Mouse (Mus musculus): ENCODE measurements at regions not wholly inside any gene's neighbourhood (a gene's known extent, or its start where the extent isn't known, plus 50 kb on each side); places are given as distances from the start of the nearest gene placed in this dataset.

DNA sequence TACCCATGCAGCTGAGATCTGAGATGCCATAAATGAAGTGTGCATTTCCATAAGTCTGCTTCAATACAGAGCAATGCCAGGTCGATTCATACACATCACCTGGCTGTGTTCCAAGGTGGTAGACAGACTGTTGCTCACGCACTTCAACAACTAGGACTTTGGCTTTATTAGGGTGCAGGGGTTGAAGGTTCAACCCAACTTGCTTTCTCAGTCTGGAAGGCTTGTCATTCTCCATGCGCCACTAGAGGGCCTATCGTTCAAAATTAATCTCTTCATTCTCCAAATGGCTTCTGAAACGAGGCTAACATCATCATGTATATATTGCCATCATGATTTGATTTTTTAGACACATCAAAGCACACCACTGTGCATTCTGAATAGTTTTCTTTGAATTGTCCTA lies 127.0 kb upstream of the Tmem164 start:
- peak; percentile 16 for DNase-seq

DNA sequence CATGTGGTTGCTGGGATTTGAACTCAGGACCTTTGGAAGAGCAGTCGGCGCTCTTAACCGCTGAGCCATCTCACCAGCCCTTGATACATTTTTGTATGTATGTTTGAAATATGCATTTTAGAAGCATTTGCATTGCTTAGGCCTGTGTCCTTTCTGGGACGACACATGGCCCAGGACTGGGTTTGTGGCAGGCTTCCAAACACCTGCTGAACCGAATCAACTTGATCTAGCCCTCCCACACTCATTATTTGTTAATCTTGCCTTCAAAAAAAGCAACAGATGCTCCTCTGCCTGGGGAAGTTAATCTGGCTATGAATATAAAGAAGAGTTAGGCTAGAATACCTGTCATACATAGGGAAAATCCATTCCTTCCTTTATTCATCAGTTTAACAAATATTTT lies 123.7 kb upstream of the Tmem164 start:
- no peak for DNase-seq

DNA sequence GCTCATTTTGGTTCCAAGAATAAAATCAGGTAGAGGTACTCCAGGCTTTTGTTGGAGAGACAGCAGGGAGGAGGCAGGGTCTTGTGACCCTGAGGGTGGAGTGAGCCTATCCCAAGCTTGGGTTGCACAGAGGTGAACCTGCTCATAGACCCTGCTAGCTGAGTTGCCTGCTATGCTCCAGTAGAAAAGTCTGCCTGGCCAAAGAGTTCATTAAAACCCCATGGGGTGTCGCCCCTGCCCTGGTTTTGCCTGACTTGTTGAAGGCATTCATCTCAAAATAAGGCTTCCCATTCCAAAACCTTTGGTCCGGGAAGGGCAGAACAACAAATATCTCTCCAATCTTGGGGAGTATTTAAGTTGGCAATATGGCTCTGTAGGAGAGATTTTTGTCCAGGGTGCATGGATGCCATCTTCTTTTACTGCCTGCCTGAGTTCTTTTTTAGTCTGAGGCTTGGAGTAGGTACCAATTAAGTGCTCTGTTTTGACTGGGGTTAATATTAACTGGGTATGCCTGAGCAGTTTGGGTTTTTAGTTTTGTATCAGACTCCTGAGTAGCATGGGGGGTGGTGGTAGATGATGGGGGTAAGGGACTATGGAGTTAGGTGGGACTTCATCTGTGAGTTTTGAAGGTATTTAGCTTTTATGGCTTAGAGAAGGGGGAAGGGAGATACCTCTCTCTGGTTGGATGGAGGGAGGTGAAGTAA lies 120.8 kb upstream of the Tmem164 start:
- no peak for DNase-seq

DNA sequence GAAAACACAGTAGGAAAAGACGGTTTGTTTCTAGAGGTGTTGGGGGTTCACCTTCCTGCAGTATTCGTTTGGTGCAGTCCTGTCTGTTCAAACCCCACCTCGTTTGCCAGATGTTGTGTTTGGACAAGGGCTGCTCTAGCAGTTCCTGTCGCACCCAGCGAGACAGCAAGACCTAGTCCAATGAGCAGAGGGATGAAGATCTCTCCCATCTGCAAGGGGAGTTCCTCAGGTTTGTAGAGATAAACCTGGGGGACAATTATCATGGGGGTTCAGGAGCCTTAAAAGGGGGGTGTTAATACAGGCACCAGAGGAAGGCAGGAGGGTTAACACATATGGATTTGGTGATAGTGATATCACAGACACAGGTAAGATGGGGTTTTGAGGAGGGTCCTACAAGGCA lies 119.4 kb upstream of the Tmem164 start:
- no peak for DNase-seq

DNA sequence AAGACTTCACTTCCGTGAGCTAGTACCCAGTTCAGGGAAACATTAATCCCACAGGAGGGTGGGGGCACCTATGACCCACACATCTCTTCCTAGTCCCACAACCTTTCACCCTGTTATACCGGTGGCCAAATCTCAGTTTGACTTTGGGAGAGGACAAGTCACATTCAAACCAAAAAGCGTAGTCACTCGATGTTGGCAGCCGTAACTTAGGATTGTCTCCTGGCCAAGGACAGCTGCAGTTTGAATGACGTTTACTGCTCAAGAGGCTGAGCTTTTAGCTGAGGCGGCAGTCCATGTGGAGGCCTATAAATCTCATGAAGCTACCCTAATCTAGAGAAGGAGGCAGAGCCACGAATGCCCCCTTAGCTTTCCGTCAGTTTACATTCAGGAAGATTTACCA lies 117.0 kb upstream of the Tmem164 start:
- DNase-seq = no peak

DNA sequence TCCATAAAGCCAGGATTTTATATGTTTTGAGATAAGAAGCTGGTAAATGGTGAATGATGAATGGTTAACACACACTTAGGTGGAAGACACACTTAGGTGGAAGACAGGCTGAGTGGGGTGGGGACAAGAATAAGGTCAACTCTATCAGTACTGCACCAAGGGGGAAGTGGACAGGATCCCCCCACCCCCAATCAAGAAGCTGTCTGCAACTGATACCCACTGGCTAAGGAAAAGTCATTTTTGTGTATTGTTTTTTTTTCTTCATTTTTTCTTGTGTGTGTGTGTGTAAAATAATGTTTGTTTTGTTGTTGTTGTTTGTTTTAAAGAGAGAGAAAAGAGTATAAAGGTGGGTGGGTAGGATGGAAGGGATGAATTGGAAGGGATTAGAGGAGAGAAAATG lies 109.4 kb upstream of the Tmem164 start:
- DNase-seq = no peak

DNA sequence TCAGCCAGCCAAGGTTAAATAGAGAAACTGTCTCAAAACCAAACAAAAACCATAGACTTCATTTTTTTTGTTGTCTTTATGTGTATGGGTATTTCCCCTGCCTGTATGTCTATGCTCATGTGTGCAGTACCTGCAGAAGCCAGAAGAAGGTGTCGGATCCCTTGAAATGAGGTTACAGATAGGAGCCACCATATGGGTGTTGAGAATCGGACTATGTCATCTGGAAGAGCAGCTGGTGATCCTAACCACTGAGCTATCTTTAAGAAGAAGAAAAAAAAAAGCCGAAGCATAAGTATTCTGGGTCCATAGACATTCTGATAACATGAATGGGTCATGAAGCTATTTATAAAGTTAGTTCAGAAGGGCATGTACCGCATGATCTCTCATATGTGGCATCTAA lies 107.2 kb upstream of the Tmem164 start:
- no peak for DNase-seq

DNA sequence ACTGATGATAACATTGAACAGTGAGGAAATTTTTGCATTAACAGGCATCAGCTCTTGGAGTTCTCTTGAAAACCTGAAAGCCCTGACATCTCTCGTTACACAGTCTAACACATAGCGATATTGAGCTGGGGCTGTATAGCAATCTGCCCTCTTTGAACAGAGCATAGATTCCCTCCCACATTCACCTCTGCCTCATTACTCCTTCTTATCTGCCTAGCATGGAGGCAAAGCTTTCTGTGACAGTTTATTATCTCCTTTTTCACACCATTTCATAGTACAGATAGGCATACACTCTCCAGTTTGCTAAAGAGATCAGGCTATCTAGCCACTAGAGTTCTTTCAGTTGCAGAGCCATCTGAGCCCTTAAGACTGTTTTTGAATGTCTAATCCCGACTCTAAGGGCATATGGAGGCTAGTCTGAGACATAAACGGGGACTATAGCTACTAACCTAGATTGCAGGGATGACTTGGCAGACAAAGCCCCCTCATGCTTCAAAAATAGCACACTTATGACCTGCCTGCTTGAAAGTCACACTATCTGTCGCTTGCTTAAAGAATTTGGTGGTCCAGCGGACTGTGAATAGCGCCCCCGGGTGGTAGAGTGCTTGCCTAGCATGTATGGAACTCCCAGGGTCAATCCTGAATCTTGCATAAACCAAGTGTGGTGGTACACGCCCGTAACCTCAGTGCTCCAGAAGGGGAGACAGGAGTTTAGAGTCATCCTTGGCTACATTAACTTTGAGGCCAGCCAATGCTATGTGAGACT lies 106.1 kb upstream of the Tmem164 start:
- no peak for DNase-seq

DNA sequence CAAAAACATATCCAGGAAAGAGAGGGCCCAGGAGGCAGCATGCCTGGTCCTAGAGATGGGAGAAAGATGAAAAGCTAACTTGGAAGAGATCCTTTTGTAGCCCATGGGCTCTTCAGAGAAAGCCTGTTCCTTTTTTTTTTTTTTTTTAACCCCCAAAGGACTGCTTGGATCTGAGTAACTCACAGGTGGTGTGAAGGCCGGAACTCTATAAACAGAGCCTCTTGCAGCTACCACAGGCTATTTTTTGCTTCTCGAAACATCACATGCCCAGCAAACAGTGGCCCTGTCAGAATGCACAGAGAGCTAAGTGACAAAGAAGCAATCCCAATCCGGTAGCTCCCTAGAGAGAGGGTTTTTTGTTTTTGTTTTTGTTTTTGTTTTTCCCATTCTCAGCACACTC lies 105.1 kb upstream of the Tmem164 start:
- no peak for DNase-seq

DNA sequence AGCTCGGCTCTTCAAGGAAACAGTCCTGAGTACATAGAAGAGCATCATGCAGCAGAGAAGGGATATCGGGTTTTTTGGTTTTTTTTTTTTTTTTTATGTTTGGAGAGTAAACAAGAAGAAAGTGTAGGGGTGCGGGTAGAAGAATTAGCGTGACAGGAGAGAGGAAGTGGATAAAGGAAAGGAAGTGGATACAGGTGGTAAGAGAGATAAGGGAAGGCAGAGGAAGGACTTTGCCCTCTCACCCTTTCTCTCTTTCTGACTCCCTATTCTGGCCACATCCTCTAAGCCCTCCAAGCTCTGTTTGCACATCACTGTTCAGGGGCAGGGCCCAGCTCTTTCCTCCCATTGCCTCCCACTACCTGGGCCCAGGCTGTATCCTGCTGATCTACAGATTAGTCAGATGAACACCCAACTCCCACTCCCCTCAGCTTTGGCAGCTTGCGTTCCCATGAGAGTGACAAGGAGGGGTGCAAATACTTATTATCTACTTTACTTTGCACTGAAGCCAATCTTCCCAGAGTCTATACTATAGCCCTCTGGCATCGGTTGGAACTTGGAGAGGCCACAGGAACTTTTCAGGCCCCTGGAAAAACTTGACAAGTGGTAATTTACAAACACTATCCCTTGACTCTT lies 103.6 kb upstream of the Tmem164 start:
- no peak for DNase-seq

DNA sequence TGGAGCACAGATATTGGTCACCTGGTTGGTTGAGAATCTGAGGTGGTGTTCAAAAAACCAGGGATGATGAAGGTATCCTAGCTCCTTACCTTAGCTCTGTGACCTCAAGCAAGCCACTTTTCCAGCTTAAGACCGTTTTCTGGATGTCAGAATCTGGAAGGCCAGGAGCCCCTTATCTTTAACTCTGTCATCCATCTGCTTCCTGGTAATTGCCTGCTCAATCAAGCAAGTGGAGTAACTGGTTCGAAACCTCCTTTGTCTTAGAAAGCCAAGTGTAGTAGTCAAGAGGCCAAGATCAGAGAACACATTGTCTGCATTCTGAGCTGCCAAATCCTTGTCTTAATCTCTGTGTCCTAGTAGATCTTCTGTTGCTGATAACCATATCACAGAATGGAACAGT lies 95.9 kb upstream of the Tmem164 start:
- no peak for DNase-seq

DNA sequence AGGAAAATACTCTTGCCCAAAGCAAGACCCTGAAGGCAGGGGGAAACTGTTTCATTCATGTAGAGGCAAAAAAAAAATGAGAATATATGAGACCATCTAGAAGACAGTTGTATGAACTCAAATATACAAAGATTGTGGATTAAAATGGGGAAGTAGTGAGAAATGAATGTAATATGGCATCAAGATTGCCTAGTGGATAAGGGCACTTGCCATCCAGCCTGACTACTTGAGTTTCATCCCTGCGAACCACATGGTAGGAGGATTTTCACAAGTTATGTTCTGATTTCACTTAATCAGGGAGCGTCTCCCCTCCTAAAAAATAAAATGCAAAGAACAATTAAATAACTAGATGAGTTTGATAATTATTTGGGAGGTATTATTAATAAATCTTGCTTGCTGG lies 81.8 kb upstream of the Tmem164 start:
- DNase-seq = no peak

DNA sequence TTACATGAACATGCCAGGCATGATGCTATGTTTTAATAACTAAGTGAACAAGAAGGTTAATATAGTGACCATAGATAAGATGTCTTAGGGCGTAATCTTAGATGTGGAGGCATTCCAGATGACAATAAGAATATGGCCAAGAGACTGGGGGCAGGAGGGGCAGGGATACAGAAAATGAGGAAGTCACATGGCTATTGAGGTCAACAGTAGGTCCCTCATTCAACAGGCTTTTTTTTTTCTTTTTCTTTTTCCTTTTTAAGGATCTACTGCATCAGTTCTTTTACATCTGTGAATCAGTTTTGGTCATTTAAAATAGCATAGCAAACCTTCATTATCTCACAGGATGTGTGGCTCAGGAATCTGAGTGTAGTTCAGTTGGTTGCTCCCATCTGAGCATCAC lies 80.4 kb upstream of the Tmem164 start:
- no peak for DNase-seq

DNA sequence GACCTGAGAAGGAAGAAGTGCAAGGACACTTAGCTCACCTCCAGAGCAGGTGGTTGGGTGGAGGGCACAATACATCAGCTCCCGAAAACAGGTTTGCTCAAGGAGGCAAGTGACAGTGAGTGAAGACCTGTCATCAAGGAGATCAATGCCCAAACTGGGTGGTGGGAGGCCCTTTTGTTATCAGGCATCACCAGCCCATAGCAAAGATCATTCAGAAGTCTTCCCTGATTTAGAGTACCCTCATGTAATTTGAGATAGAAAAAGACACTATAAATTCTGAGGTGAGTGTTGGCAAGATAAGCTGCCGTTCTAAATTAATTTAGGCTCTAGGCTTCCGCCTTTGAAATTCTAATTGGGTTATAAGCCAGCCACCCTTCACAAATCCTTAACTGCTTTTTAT lies 76.1 kb upstream of the Tmem164 start:
- no peak for DNase-seq

DNA sequence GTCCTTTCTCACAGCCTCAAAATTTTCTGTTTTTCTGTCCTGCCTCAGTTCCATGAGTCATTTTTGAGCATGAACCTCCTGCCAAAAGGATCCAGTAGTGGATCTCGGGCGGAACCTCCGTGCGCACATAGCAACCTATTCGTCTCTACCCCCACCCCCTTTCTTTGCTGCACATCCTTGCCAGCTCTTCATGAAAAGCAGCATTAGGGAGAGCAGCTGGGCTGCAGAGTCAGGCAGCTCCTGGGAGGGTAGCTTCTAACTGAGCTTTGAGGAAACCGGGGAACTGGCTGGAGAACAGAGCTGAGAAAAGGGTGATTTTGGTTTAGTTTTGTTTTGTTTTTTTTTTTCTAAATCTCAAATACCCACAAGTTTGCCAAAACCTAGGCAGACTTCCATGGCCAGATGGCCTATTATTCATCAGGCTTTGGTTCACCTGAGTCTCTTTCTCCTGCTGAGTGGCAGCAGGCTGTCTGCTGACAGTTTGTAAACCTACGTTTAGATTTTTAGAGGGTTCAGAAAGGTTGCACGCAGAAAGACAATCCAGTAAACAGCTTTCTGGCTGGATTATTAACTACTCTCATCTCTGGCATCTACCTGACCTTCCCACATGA lies 74.5 kb upstream of the Tmem164 start:
- DNase-seq = no peak

DNA sequence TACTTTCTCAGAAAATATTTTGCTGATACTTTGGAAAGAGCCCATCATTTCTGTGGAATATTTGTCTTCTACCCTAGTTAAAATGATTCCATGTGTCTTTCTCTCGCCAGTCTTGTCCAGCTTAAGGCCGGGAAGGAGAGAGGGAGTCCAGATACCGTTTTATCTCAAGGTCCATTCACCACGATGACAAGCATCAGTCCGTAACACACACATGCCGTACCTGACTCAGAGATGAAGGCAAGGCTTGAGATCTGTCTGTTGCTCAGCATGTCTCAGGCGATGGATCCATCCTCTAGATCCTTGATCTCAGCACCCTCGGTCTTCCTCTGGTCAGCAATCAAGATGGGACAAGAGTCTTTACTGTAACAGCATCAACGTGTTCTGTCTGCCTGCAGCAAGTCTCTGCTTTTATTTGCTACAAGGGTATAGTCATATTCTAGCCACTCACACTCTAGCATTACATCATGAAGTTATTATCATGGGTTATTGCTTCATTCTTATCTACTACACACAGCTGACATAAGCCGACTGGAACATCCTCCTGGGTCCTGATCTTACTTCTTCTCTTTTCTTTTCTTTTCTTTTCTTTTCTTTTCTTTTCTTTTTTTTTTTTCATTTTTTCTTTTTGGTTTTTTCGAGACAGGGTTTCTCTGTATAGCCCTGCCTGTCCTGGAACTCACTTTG lies 64.9 kb upstream of the Tmem164 start:
- no peak for DNase-seq

DNA sequence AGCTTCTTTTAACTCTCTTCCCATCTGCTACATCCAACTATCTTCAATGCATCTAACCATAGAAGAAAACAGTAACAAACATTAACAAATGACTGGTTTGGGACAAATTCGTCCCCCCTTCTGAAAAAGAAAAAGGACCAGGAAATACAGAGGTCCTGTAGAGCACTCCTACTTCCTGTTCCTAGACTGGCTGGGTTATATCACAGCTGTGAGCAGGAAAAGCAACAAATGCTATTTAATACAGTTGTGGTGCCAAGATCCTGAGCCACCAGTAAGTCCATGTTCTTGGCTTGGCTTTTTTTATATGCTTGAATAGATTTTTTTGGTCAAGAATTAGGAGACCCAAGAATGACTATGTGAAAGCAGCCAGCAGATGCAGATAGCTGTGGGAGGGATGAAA lies 62.8 kb upstream of the Tmem164 start:
- DNase-seq = no peak

DNA sequence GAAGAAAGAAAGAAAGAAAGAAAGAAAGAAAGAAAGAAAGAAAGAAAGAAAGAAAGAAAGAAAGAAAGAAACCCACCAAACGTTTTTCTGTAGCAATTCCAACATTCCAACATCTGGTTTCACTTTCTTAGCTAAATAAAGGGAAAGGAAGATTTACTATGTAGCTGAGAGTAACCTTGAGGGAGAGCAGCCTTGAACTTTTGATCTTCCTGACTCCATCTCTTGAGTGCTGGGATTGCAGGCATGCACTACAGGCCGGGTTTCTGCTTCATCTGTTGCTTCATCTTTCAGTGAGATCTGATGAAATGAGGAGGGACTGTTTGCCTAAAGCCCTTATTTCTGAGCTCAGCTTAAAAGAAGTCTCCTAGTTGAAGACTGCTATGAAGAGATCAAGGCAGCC lies 57.8 kb upstream of the Tmem164 start:
- no peak for DNase-seq

DNA sequence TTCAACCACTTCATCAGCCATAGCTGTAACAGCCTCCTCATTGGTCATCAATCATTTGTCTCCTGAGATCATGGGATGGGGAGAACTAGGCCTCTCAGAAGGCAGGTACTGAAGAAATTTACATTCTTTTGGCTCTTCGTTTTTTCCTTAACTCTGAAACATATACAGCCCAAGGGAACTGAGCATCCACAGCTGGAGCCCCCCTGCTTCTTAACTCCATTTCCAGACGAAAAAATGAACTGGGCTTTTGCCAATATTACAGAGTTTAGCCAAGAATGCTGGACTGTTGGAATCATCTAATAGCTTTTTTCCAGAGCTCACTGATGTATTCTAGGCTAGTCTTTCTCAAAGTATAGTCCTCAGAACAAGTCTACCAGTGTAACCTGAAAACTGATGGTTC lies 57.3 kb upstream of the Tmem164 start:
- no peak for DNase-seq
